Mouse (Mus musculus) large intestine, adult 2 months (tissue): ENCODE measurements around the gene Nvl. TPM values are rescaled to one million over a fixed set of nuclear protein-coding genes. Genes with fewer than 3 reads are reported as not detected.

Source experiments
- DNase-seq: peaks from one replicate; pipeline ENCODE4 v3.0.0-alpha.2; 2012; ENCODE audit warnings: low read depth, low spot score
- WGBS: fragments of 180-500 bp; shearing (Covaris S2); methylation state at CpG from one replicate; pipeline ENCODE4 v1.1.7; 2018; 5-methylcytosine and 5-hydroxymethylcytosine counted together
- polyA plus RNA-seq: library from polyadenylated mRNA; depleted of rRNA; stranded (reverse); fragments of >200 nt; gene quantifications from 2 replicates; pipeline ENCODE4 v1.2.3, GENCODE M21; 2012; rRNA removed

Nvl gene
- 5.1 and 9.8 TPM in 2 replicates for polyA plus RNA-seq

DNA sequence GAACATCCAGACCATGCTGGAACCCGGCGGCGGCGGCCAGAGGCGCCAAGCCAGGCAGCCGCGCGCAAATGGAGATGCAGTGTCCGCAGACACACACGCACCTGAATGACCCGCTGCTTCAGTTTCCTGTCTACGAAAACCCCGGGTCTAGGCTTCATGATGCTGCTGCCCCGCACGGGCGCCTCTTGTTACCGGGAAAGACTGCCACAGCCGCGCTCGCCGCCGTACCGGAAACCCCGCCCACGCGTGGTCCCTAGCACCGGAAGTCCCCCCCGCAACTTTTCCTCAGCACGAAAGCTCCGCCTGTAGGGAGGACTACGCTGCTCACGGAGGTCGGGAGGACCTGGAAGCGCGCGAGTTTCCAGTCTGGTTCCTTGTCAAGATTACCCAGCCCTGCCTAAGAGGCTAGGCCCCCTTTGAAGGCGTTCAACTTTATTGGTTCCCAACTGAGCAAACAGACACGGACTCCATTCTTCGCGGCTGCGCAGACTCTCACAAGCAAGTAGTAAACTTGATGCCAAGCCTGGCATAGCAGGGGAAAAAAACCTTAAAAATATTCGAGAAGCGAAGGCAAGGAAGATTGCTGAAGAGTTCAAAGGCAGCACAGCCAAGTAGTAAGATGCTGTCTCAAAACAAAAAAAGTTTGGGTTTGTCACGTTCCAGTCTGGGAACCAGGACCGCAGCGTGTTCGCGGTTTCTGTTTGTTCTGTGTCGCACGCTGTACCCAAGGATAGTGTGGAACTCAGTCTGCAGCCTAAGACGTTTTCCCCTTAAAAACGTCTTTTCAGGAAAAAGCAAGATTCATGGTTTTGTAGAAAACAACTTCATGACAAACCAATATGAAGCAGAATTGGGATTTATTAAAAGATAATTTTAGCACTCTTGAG, at the start of gene Nvl, which contains the start of gene Cnih4:
TSS of gene Nvl (minus strand) at position 255 of the 887 bp plus-strand sequence.
TSS of gene Cnih4 (plus strand) at position 744 of the 887 bp plus-strand sequence.
- peak; percentile 76 for DNase-seq
- WGBS: 1% methylated on average over 52 of the region's 52 CpGs

- WGBS: 98% methylated on average over 4 of the region's 4 CpGs
- DNase-seq: no peak
Measured at GRCm38 (mm10) chr1:181188925-181189324, 44.9 kb upstream of the Nvl start.

- no peak for DNase-seq
- WGBS: 41% methylated on average over 8 of the region's 8 CpGs
Measured at GRCm38 (mm10) chr1:181170210-181170609, 26.2 kb upstream of the Nvl start.

GRCm38 (mm10) chr1:181168377-181168776, 24.4 kb upstream of the Nvl start:
- DNase-seq: no peak
- WGBS: 79% methylated on average over 3 of the region's 3 CpGs

- WGBS: 80% methylated on average over 2 of the region's 2 CpGs
- no peak for DNase-seq
Measured at GRCm38 (mm10) chr1:181167816-181168215, 23.8 kb upstream of the Nvl start.

DNA sequence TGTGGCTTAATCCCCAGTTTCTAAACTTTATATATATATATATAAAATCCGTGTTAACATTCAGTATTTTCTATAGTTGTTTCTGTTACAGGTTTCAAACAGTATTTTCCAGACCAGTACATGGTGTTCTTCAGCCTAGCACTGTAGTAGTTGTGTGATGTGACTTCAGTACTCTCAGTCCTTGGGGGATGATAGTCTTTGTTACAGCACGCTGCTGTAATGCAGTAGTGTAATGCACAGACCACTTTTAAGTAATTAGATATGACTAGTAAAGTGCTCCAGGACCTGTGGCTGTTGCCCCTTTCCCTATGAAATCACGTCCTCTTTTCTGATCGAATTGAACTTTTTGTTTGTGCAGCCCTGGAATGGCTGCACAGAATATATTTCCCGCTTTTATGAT, 7.5 kb upstream of the Nvl start:
- WGBS: 17% methylated on average over 5 of the region's 5 CpGs
- DNase-seq: no peak

- WGBS: under 1% methylated on average over 59 of the region's 59 CpGs
- peak; percentile 89 for DNase-seq
Measured at GRCm38 (mm10) chr1:181150827-181151534, 7.0 kb upstream of the Nvl start.

- 71% methylated on average over 3 of the region's 3 CpGs for WGBS
- no peak for DNase-seq
Measured at GRCm38 (mm10) chr1:181150431-181150826, 6.4 kb upstream of the Nvl start.

DNA sequence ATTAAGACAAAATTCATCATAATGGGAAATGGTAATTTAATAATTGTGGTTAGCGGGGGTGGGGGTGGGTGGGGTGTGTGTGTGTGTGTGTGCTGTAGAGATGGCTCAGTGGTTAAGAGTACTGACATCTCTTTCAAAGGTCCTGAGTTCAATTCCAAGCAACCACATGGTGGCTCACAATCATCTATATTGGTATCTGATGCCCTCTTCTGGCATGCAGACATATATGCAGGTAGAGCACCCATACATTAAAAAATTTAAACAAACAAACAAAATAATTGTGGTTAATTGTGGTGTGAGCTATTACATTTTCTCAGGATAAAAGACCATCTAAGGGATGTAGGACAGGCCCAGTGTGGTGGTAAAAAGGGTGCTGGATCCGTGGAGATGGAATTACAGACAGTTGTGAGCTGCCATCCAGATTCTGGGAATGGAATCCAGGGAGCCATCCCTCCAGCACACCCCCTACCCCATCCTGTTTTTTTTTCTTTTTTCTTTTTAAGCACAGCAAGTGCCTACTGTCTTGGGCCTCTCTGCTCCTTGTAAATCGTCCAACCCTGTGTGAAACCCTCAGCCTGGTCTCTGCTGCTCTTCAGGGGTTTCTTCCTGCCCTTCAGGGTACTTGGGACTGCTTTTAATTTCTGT, 5.5 kb upstream of the Nvl start:
- no peak for DNase-seq
- WGBS: 68% methylated on average over 3 of the region's 3 CpGs

DNA sequence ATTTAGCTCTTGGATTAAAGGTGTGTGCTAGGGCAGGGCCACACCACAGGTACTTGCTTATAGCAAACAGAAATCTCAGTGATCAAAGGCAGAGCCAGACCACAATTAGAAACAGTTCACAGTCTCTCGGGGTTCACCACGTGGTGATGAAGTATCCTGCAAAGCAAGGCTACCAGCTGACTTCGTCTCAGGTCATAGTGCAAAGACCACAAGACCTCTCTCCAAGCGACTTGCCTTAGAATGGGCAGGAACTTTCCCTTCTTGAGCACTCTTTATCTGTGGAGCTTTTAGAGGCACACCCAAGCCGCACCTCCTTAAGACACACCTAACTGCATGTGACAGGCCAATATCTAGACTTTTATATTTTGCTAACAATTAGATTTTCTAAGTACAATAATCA, 4.5 kb upstream of the Nvl start:
- peak; percentile 67 for DNase-seq
- WGBS: 21% methylated on average over 5 of the region's 5 CpGs

- DNase-seq: no peak
- WGBS: 81% methylated on average over 2 of the region's 2 CpGs
Measured at GRCm38 (mm10) chr1:181146187-181146586, 2.2 kb upstream of the Nvl start.

DNA sequence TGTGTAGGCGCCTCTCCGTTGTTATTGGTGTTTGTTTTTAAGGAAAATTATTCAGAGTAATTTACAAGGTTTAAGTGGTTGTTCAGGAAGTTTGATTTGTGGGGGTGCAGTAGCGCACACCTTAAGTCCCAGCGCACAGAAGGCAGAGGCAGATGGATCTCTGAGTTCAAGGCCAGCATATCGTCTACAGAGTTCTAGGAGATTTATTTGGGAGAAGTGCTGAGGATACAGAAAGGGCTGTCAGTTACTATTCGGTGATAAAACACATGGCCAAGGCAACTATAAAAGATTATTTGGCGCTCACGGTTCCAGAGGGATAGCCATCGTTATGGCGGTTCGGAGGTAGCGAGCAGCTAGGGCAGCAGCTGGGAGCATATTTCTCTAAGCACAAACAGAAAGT, 962 bp upstream of the Nvl start:
- WGBS: 2% methylated on average over 12 of the region's 12 CpGs
- DNase-seq: no peak

- no peak for DNase-seq
- 1% methylated on average over 12 of the region's 12 CpGs for WGBS
Measured at GRCm38 (mm10) chr1:181143609-181143949, 425 bp downstream of the Nvl start.

DNA sequence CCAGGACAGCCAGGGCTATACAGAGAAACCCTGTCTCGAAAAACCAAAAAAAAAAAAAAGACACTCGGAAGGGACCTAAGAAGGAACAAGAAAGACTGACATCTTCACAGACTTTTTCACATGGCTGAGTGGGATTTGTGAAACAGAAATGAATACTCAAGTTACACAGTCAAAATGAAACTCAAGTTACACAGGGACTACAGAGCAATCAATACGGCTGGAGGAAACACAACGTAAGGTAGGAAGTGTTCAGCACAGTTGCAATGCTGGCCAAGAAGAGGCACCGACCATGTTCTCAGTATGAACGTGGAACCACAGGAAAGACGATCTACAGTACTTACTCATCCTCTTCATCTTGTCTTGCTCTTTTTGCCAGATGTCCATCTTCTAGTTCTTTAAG, 5.3 kb downstream of the Nvl start:
- no peak for DNase-seq
- 86% methylated on average over 7 of the region's 7 CpGs for WGBS

DNA sequence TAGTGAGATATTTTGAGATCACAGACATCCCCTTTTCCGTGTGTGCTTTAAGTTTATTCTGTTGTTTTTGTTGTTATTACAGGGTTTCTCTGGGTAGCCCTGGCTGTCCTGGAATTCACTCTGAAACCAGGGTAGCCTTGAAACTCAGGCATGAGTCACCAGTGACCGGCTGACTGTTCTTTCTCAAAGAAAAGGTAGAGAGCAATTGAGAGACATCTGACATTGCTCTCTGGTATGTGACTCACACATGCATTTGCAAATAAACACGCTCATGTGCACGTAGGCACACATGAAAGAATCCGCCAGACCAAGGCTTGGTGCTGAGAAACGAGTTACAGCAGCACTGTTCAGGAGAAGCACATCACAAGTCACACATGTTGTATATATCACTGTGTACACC, 12.1 kb downstream of the Nvl start:
- DNase-seq: no peak
- WGBS: 84% methylated on average over 6 of the region's 6 CpGs

GRCm38 (mm10) chr1:181126766-181127165, 17.2 kb downstream of the Nvl start:
- no peak for DNase-seq
- 90% methylated on average over 9 of the region's 9 CpGs for WGBS

GRCm38 (mm10) chr1:181125916-181126315, 18.1 kb downstream of the Nvl start:
- WGBS: 96% methylated on average over 3 of the region's 3 CpGs
- no peak for DNase-seq

DNA sequence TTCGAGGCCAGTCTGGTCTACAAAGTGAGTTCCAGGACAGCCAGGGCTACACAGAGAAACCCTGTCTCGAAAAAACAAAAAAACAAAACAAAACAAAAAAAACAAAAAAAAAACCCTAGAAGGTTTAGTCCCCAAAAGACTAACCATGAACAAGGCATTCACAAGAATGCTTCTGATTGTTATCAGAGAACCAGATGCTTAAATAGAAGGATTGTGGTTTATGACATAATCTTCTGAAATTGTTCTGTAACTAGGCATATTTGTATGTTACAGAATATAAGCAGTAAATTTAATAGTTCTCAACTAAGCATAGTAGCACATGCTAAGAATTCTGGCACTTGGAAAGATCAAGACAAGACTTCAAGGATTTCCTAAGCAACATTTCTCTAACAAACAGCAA, 19.9 kb downstream of the Nvl start:
- DNase-seq: no peak
- 95% methylated on average over 2 of the region's 2 CpGs for WGBS

- DNase-seq: no peak
- WGBS: 87% methylated on average over 4 of the region's 4 CpGs
Measured at GRCm38 (mm10) chr1:181117112-181117511, 26.9 kb downstream of the Nvl start.

DNA sequence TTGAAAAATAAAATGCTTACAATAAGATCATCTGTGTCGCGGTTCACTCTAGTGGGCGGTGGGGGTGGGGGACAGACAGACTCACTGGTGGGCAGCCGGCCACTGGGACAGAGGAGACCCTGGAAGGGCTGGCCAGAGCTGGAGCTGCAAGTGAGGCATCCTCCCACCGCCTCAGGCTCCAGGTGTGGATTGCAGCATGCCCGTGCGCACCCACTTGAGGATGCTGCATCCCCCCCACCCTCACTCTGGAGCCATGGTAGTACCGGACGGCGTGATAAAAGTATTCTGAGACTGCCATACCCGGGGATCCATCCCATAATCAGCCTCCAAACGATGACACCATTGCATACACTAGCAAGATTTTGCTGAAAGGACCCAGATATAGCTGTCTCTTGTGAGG, 54.0 kb downstream of the Nvl start:
- DNase-seq: no peak
- 70% methylated on average over 12 of the region's 12 CpGs for WGBS
